Mouse (Mus musculus) midbrain, embryonic 16.5 days (tissue): ENCODE results near the gene Pnpla2. TPM values are rescaled to one million over a fixed set of nuclear protein-coding genes. Genes with fewer than 3 reads are reported as not detected.
A peak's percentile ranks its signal among the peaks of the same experiment; 100 is the strongest.

Experiments
- ATAC-seq: fragments of 200-750 bp; cut with Nextera tagmentation; 2 replicates; pipeline ENCODE4 v1.8.0; 2017; ENCODE audit warnings: moderate TSS enrichment
- H3K27ac ChIP-seq: fragments of 300-500 bp; sonication (generic); 2 replicates; pipeline ENCODE4 v1.5.1; 2014; ENCODE audit warnings: mild to moderate bottlenecking, low read length, mixed read lengths
- H3K27me3 ChIP-seq: fragments of 300-500 bp; sonication (generic); 2 replicates; pipeline ENCODE4 v1.6.1; 2014; ENCODE audit warnings: low read depth, low read length, mixed read lengths; ENCODE audit not compliant: control insufficient read depth, insufficient read depth
- H3K36me3 ChIP-seq: fragments of 300-500 bp; sonication (generic); 2 replicates; pipeline ENCODE4 v1.6.1; 2014; ENCODE audit warnings: mild to moderate bottlenecking, low read length, moderate library complexity, mixed read lengths; ENCODE audit not compliant: control insufficient read depth, insufficient read depth
- H3K4me1 ChIP-seq: fragments of 300-500 bp; sonication (generic); 2 replicates; pipeline ENCODE4 v1.6.1; 2014; ENCODE audit warnings: mild to moderate bottlenecking, low read length, mixed read lengths; ENCODE audit not compliant: control insufficient read depth, insufficient read depth
- H3K4me2 ChIP-seq: fragments of 300-500 bp; sonication (generic); 2 replicates; pipeline ENCODE4 v1.6.1; 2014; ENCODE audit warnings: mild to moderate bottlenecking, low read length, mixed read lengths
- H3K4me3 ChIP-seq: fragments of 300-500 bp; sonication (generic); 2 replicates; pipeline ENCODE4 v1.5.1; 2014; ENCODE audit warnings: low read depth, mild to moderate bottlenecking, low read length, moderate library complexity, mixed read lengths
- H3K9ac ChIP-seq: fragments of 300-500 bp; sonication (generic); 2 replicates; pipeline ENCODE4 v1.6.1; 2014; ENCODE audit warnings: low read depth, low read length, mixed read lengths
- H3K9me3 ChIP-seq: fragments of 300-500 bp; sonication (generic); replicated peaks from 2 replicates; pipeline ENCODE4 v1.6.1; 2014; ENCODE audit warnings: mild to moderate bottlenecking, low read length, mixed read lengths; ENCODE audit not compliant: control insufficient read depth, poor library complexity, severe bottlenecking
- WGBS: fragments of 180-500 bp; shearing (Covaris S2); extraction: QIAGEN DNeasy Blood & Tissue Kit; methylation state at CpG from one replicate; pipeline ENCODE4 v1.1.7; 2014; 5-methylcytosine and 5-hydroxymethylcytosine counted together
- polyA plus RNA-seq: library from polyadenylated mRNA; unstranded; fragments of >200 nt; fragmentation: Nextera tagmentation; extraction: Ambion mirVana; gene quantifications from 2 replicates; pipeline ENCODE4 v1.2.1, GENCODE M21; 2015

The Pnpla2 gene
- polyA plus RNA-seq, 1 experiment from 2014 or later: 17.7 TPM

GRCm38 (mm10) chr7:141461521-141462332 lies 6.7 kb downstream of the Pnpla2 start:
- no peak for ATAC-seq
- H3K36me3 ChIP-seq: peaks cover 4% of the 10 kb centered on the region; the same call in 1 of the 2 replicates
- H3K4me3 ChIP-seq: peak overlapping the region; percentile 42
- no peaks in the 10 kb centered on the region for H3K9me3 ChIP-seq
- peaks cover 68% of the 10 kb centered on the region for H3K27me3 ChIP-seq
- WGBS: 4% methylated on average over 41 of the region's 59 CpGs
- no peak overlapping the region for H3K27ac ChIP-seq
- peaks cover 17% of the 10 kb centered on the region for H3K4me1 ChIP-seq
- H3K4me2 ChIP-seq: peak overlapping the region; percentile 74
- H3K9ac ChIP-seq: peak overlapping the region; percentile 60

DNA sequence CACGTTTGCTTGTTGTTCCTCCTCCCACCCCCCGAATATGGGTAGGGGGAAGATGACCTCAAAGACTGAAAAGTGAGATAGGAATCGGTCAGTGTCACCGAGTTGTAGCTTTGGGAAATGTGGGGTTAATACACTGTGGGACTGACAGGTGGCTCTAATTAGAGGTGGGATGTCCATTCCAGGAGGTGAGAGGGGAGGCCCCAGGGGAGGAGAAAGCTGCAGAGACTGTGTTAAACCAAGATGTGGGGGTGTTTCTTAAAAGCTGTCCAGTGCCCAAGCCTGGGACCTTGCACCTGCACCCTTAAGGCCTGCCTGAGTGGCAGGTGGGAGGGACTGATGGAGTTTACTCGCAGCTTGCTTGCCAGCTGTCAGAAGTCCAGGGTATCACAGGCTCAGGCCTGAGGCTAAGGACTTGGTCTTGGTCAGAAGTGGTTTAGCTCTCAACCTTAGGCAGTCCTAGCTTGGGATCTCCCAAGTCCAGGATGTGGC lies 7.4 kb downstream of the Pnpla2 start:
- no peak overlapping the region for H3K4me3 ChIP-seq
- peaks cover 4% of the 10 kb centered on the region; the same call in 1 of the 2 replicates for H3K36me3 ChIP-seq

GRCm38 (mm10) chr7:141463824-141464602 lies 9.0 kb downstream of the Pnpla2 start:
- H3K27me3 ChIP-seq: peaks cover 70% of the 10 kb centered on the region
- no peak overlapping the region for H3K27ac ChIP-seq
- H3K9ac ChIP-seq: no peak overlapping the region
- H3K4me1 ChIP-seq: peaks cover 30% of the 10 kb centered on the region
- WGBS: 19% methylated on average over 12 of the region's 12 CpGs
- H3K9me3 ChIP-seq: no peaks in the 10 kb centered on the region
- ATAC-seq: no peak
- peak overlapping the region; percentile 39 for H3K4me2 ChIP-seq
- no peak overlapping the region for H3K4me3 ChIP-seq
- no peaks in the 10 kb centered on the region for H3K36me3 ChIP-seq

More for the DNA sequence above, 7.4 kb downstream of the Pnpla2 start:
- Histone ChIP-seq H3K4me2 (peak overlapping the region; percentile 74), H3K27ac (no peak overlapping the region), H3K9ac (no peak overlapping the region), H3K27me3 (peaks cover 70% of the 10 kb centered on the region), H3K9me3 (no peaks in the 10 kb centered on the region), H3K4me1 (peaks cover 18% of the 10 kb centered on the region)
- 18% methylated on average over 5 of the region's 5 CpGs for WGBS
- no peak for ATAC-seq

- H3K9me3 ChIP-seq: no peaks in the 10 kb centered on the region
- peak overlapping the region; percentile 39 for H3K4me2 ChIP-seq
- peaks cover 36% of the 10 kb centered on the region for H3K4me1 ChIP-seq
- peaks cover 70% of the 10 kb centered on the region for H3K27me3 ChIP-seq
- no peaks in the 10 kb centered on the region for H3K36me3 ChIP-seq
- peak overlapping the region; percentile 35; the same call in 1 of the 2 replicates for H3K9ac ChIP-seq
- WGBS: 3% methylated on average over 34 of the region's 38 CpGs
- H3K27ac ChIP-seq: no peak overlapping the region
- H3K4me3 ChIP-seq: peak overlapping the region; percentile 23
- no peak for ATAC-seq
Observed at GRCm38 (mm10) chr7:141464603-141465201, 9.7 kb downstream of the Pnpla2 start.

GRCm38 (mm10) chr7:141465388-141466044 lies 10.5 kb downstream of the Pnpla2 start:
- Histone ChIP-seq H3K27ac (no peak overlapping the region), H3K4me1 (peaks cover 42% of the 10 kb centered on the region), H3K9ac (no peak overlapping the region), H3K27me3 (peaks cover 64% of the 10 kb centered on the region), H3K4me3 (no peak overlapping the region), H3K4me2 (no peak overlapping the region; the same call in 1 of the 2 replicates), H3K9me3 (no peaks in the 10 kb centered on the region), H3K36me3 (peaks cover 4% of the 10 kb centered on the region; the same call in 1 of the 2 replicates)
- 48% methylated on average over 8 of the region's 10 CpGs for WGBS
- ATAC-seq: no peak

- no peak for ATAC-seq
- Histone ChIP-seq H3K27ac (no peak overlapping the region), H3K4me1 (peaks cover 42% of the 10 kb centered on the region), H3K4me2 (no peak overlapping the region), H3K36me3 (peaks cover 4% of the 10 kb centered on the region; the same call in 1 of the 2 replicates), H3K27me3 (peaks cover 59% of the 10 kb centered on the region), H3K9ac (no peak overlapping the region), H3K4me3 (no peak overlapping the region), H3K9me3 (no peaks in the 10 kb centered on the region)
- WGBS: 80% methylated on average over 7 of the region's 7 CpGs
Observed at GRCm38 (mm10) chr7:141466045-141466394, 11.0 kb downstream of the Pnpla2 start.

GRCm38 (mm10) chr7:141466607-141467148 lies 11.7 kb downstream of the Pnpla2 start:
- H3K27me3 ChIP-seq: peaks cover 52% of the 10 kb centered on the region
- H3K4me1 ChIP-seq: peaks cover 39% of the 10 kb centered on the region
- H3K4me2 ChIP-seq: peak overlapping the region; percentile 66
- peak overlapping the region; percentile 56 for H3K4me3 ChIP-seq
- H3K9ac ChIP-seq: peak overlapping the region; percentile 86; the same call in 1 of the 2 replicates
- H3K36me3 ChIP-seq: peaks cover 4% of the 10 kb centered on the region; the same call in 1 of the 2 replicates
- no peak for ATAC-seq
- 0 out of 2 replicates have a peak overlapping the region, but pooled peaks have one; percentile 10 for H3K27ac ChIP-seq
- H3K9me3 ChIP-seq: no peaks in the 10 kb centered on the region
- 68% methylated on average over 10 of the region's 10 CpGs for WGBS
